Mouse (Mus musculus) cortical plate, adult 2 months (tissue): Measurements from ENCODE around the gene Cdr2. TPM values are rescaled to one million over a fixed set of nuclear protein-coding genes. Genes with fewer than 3 reads are reported as not detected.
A peak's percentile ranks its signal among the peaks of the same experiment; 100 is the strongest.

Source experiments
- H3K27ac ChIP-seq: fragments of 200-500 bp; 2 replicates; pipeline ENCODE4 v1.5.1; 2012; ENCODE audit warnings: low read length, control low read depth, inconsistent platforms; ENCODE audit not compliant: insufficient read depth
- H3K4me1 ChIP-seq: fragments of 200-500 bp; 2 replicates; pipeline ENCODE4 v1.6.1; 2011; ENCODE audit warnings: low read length; ENCODE audit not compliant: control insufficient read depth, insufficient read depth
- H3K4me3 ChIP-seq: fragments of 200-500 bp; 2 replicates; pipeline ENCODE4 v1.5.1; 2011; ENCODE audit warnings: mild to moderate bottlenecking, low read length, control low read depth; ENCODE audit not compliant: insufficient read depth
- CTCF ChIP-seq: fragments of 200-500 bp; IDR thresholded peaks from 2 replicates; pipeline ENCODE4 v1.5.1; 2011; ENCODE audit warnings: mild to moderate bottlenecking, control low read depth, low read length; ENCODE audit not compliant: insufficient read depth; ENCODE audit errors: extremely low read depth
- POLR2A ChIP-seq: fragments of 200-500 bp; IDR thresholded peaks from 2 replicates; pipeline ENCODE4 v1.6.1; 2011; ENCODE audit warnings: mild to moderate bottlenecking, low read length, control low read depth; ENCODE audit not compliant: insufficient read depth; ENCODE audit errors: extremely low read depth
- polyA plus RNA-seq: library from polyadenylated mRNA; depleted of rRNA; stranded (reverse); fragments of >200 nt; gene quantifications from 2 replicates; pipeline ENCODE4 v1.2.3, GENCODE M21; 2012

Cdr2 gene
- polyA plus RNA-seq, 1 experiment = 17.5 TPM

- no peak overlapping the region for H3K27ac ChIP-seq
- no peak overlapping the region for H3K4me3 ChIP-seq
- TF ChIP-seq CTCF (no peak), POLR2A (no peak)
- no peaks in the 10 kb centered on the region for H3K4me1 ChIP-seq
Observed at GRCm38 (mm10) chr7:121002407-121002928, 20.4 kb upstream of the Cdr2 start.

DNA sequence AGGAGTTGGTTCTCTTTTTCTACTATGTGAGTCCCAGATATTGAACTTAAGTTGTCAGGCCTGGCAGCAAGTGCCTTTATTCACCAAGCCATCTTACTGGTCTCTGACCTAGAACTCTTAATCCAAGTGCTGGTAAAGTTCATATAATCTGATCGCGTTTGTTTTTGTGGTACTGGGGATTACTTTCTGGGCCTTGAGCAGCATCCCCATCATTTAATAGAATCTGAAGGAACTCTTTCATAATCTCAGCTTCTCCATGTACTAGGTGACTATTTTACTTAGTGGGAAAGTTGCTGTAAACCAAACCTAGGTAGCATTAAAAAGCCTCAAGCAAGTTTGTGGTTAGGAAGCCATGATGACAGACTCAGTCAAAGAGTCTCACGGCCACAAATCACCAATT lies 19.8 kb upstream of the Cdr2 start:
- H3K4me3 ChIP-seq = no peak overlapping the region
- TF ChIP-seq CTCF = no peak
- no peak for TF ChIP-seq POLR2A
- H3K4me1 ChIP-seq = no peaks in the 10 kb centered on the region
- no peak overlapping the region for H3K27ac ChIP-seq

DNA sequence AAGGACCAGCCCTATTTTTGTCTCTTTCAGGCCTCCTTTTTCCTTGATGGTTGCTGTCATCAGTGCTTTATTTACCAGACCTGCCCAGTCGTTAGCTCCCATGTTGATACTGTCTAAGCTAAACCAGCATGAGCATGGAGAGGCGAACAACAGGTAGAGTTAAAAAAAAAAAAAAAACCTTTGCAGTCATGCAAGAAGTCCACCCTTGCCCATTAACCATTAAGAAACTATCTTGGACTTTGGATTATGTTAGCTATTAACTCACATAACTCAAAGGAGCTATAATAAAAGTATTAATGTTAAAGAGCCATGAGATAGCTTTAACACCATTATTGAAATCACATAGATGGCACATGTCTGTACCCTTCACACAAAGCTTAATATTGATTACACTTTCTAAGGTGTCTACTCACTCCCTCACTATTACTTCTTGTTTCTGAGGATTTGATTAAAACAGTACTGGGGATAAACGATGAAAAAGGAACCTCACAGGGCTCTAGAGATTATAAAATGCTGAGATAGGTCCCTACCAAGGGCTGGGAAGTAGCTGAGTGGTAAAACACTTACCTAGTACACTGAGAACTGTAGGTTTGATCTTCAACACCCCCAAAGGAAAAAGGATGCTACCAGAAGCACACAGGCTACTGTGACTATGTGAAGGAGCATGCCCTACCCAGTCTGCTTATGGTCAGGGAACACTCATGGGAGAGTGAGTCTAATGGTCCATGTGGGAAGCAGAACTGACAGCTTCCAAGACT lies 18.1 kb upstream of the Cdr2 start:
- Histone ChIP-seq H3K4me1 (no peaks in the 10 kb centered on the region), H3K4me3 (no peak overlapping the region)
- TF ChIP-seq POLR2A = no peak
- TF ChIP-seq CTCF = no peak

GRCm38 (mm10) chr7:120999021-120999530 lies 17.0 kb upstream of the Cdr2 start:
- Histone ChIP-seq H3K4me1 (no peaks in the 10 kb centered on the region), H3K4me3 (no peak overlapping the region), H3K27ac (no peak overlapping the region)
- TF ChIP-seq POLR2A (no peak), CTCF (no peak)

More for the DNA sequence above, 18.1 kb upstream of the Cdr2 start:
- no peak overlapping the region for H3K27ac ChIP-seq

GRCm38 (mm10) chr7:120991191-120991590 lies 9.1 kb upstream of the Cdr2 start:
- no peaks in the 10 kb centered on the region for H3K4me1 ChIP-seq
- H3K27ac ChIP-seq = no peak overlapping the region
- no peak overlapping the region for H3K4me3 ChIP-seq
- TF ChIP-seq POLR2A = no peak
- TF ChIP-seq CTCF = no peak

DNA sequence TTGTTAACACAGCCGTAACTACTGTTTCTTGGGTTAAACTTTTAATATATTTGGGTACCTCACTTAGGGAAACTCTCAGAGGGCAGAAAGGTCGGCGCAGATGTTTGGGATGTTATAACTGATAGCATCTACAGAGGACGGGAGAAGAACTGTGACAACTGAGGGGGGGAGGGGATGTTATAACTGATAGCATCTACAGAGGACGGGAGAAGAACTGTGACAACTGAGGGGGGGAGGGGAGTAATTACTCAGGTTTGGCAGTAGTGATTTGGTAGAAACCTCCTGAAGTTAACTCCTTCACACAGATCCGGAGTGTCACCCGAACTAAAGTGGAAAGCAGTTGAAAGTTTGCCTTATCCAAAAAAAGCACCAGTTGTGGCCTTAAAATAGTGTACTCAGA lies 856 bp upstream of the Cdr2 start:
- TF ChIP-seq CTCF (no peak), POLR2A (no peak)
- Histone ChIP-seq H3K4me3 (peak overlapping the region; percentile 57; the same call in 1 of the 2 replicates), H3K4me1 (no peaks in the 10 kb centered on the region), H3K27ac (no peak overlapping the region)

- H3K4me3 ChIP-seq = peak overlapping the region; percentile 57
- H3K4me1 ChIP-seq = no peaks in the 10 kb centered on the region
- TF ChIP-seq CTCF (no peak), POLR2A (no peak)
- H3K27ac ChIP-seq = no peak overlapping the region
Observed at GRCm38 (mm10) chr7:120980931-120981924, 884 bp downstream of the Cdr2 start.

- TF ChIP-seq POLR2A (no peak), CTCF (no peak)
- no peaks in the 10 kb centered on the region for H3K4me1 ChIP-seq
- no peak overlapping the region for H3K4me3 ChIP-seq
- H3K27ac ChIP-seq = no peak overlapping the region
Observed at GRCm38 (mm10) chr7:120980041-120980440, 2.1 kb downstream of the Cdr2 start.

- Histone ChIP-seq H3K4me3 (no peak overlapping the region), H3K4me1 (no peaks in the 10 kb centered on the region), H3K27ac (no peak overlapping the region)
- TF ChIP-seq POLR2A = no peak
- no peak for TF ChIP-seq CTCF
Observed at GRCm38 (mm10) chr7:120977063-120977462, 5.0 kb downstream of the Cdr2 start.
